Mouse (Mus musculus) left cerebral cortex, postnatal 36 days (tissue): Measurements from ENCODE around the gene Bcor. TPM values are rescaled to one million over a fixed set of nuclear protein-coding genes. Genes with fewer than 3 reads are reported as not detected.

Experiments
- DNase-seq, 2 experiments: peaks; one replicate each; pipeline ENCODE4 v3.0.0; 2021 to 2022; ENCODE audit warnings: low spot score in 2 of 2, mixed read lengths in 1 of 2
- intact Hi-C: fragments of 180-260 bp; cut with DNase I; formaldehyde crosslinking; loops from one replicate; pipeline ENCODE4 v1.15.1; 2025
- total RNA-seq, 2 experiments: library from RNA; stranded (reverse); gene quantifications; 2 replicates each; pipeline ENCODE4 v1.2.3; 2021

Gene Bcor
- total RNA-seq, 2 experiments from 2014 or later, result 24.9 to 32.1 TPM

- DNase-seq, result no peak
- intact Hi-C loops, result loop anchor here (10.0 kb wide), 1 partner anchor 347 kb away; no protein-coding TSS in a partner anchor
These were observed 7.9 kb downstream of the Bcor start for GRCm38 (mm10) chrX:12151996-12152904.

GRCm38 (mm10) chrX:12151269-12151995, 8.7 kb downstream of the Bcor start:
- DNase-seq, result no peak
- intact Hi-C loops, result loop anchor here (10.0 kb wide), 1 partner anchor 347 kb away; no protein-coding TSS in a partner anchor

GRCm38 (mm10) chrX:12150425-12150824, 9.7 kb downstream of the Bcor start:
- no peak for DNase-seq
- intact Hi-C loops, result loop anchor here (10.0 kb wide), 1 partner anchor 346 kb away; no protein-coding TSS in a partner anchor

- DNase-seq, result no peak
- intact Hi-C loops, result no loop called here
These were observed 13.9 kb downstream of the Bcor start for GRCm38 (mm10) chrX:12146263-12146662.

GRCm38 (mm10) chrX:12142832-12143231, 17.3 kb downstream of the Bcor start:
- intact Hi-C loops, result no loop called here
- no peak for DNase-seq

- DNase-seq, result no peak
- intact Hi-C loops, result no loop called here
These were observed 19.9 kb downstream of the Bcor start for GRCm38 (mm10) chrX:12140086-12140740.

- no peak for DNase-seq
- intact Hi-C loops, result no loop called here
These were observed 21.9 kb downstream of the Bcor start for GRCm38 (mm10) chrX:12138266-12138665.

- peak in 1 of 2 experiments; percentile 42 for DNase-seq
- intact Hi-C loops, result no loop called here
These were observed 23.0 kb downstream of the Bcor start for GRCm38 (mm10) chrX:12137121-12137521.

- DNase-seq, result peak in 1 of 2 experiments; percentile 37
- intact Hi-C loops, result no loop called here
These were observed 23.7 kb downstream of the Bcor start for GRCm38 (mm10) chrX:12136261-12137101.

- intact Hi-C loops, result loop anchor here (2.0 kb wide), 1 partner anchor 45 kb away; no protein-coding TSS in a partner anchor
- peak; percentile 44 to 50 for DNase-seq
These were observed 24.7 kb downstream of the Bcor start for GRCm38 (mm10) chrX:12135121-12136111.

GRCm38 (mm10) chrX:12134541-12134940, 25.6 kb downstream of the Bcor start:
- peak in 1 of 2 experiments; percentile 39 for DNase-seq
- intact Hi-C loops, result loop anchor here (2.0 kb wide), 1 partner anchor 44 kb away; no protein-coding TSS in a partner anchor

- DNase-seq, result no peak
- intact Hi-C loops, result loop anchor here (2.0 kb wide), 1 partner anchor 43 kb away; no protein-coding TSS in a partner anchor
These were observed 26.2 kb downstream of the Bcor start for GRCm38 (mm10) chrX:12133836-12134431.

- intact Hi-C loops, result no loop called here
These were observed 26.8 kb downstream of the Bcor start for GRCm38 (mm10) chrX:12133178-12133835.

GRCm38 (mm10) chrX:12132541-12133177, 27.5 kb downstream of the Bcor start:
- intact Hi-C loops, result no loop called here
- DNase-seq, result no peak

More at GRCm38 (mm10) chrX:12133178-12133835, 26.8 kb downstream of the Bcor start:
- DNase-seq, result no peak

GRCm38 (mm10) chrX:12129828-12130809, 30.0 kb downstream of the Bcor start:
- intact Hi-C loops, result no loop called here
- no peak for DNase-seq
